Mouse (Mus musculus) bone marrow macrophage, adult 2 months (primary cell): Measurements from ENCODE around the gene Lgals4. TPM values are rescaled to one million over a fixed set of nuclear protein-coding genes. Genes with fewer than 3 reads are reported as not detected.
A peak's percentile ranks its signal among the peaks of the same experiment; 100 is the strongest.

Source experiments
- H3K27ac ChIP-seq: 2 replicates; pipeline ENCODE4 v1.5.1; 2012; ENCODE audit warnings: low read depth, low read length; ENCODE audit not compliant: insufficient read depth
- H3K4me1 ChIP-seq: 2 replicates; pipeline ENCODE4 v1.6.1; 2012; ENCODE audit warnings: low read length; ENCODE audit not compliant: control insufficient read depth, insufficient read depth
- H3K4me3 ChIP-seq: 2 replicates; pipeline ENCODE4 v1.5.1; 2012; ENCODE audit warnings: mild to moderate bottlenecking, low read length, moderate library complexity; ENCODE audit not compliant: insufficient read depth
- CTCF ChIP-seq: IDR thresholded peaks from 2 replicates; pipeline ENCODE4 v1.5.1; 2012; ENCODE audit warnings: low read depth, mild to moderate bottlenecking, low read length, moderate library complexity
- POLR2A ChIP-seq: IDR thresholded peaks from 2 replicates; pipeline ENCODE4 v1.6.1; 2012; ENCODE audit warnings: mild to moderate bottlenecking, low read depth, low read length, borderline replicate concordance
- polyA plus RNA-seq: library from polyadenylated mRNA; stranded (reverse); fragments of >200 nt; gene quantifications from 2 replicates; pipeline ENCODE4 v1.2.4, GENCODE M21; 2012; ENCODE audit not compliant: missing spikeins, insufficient read depth, insufficient read length

Lgals4 gene
- polyA plus RNA-seq, 1 experiment: 2.8 TPM

DNA sequence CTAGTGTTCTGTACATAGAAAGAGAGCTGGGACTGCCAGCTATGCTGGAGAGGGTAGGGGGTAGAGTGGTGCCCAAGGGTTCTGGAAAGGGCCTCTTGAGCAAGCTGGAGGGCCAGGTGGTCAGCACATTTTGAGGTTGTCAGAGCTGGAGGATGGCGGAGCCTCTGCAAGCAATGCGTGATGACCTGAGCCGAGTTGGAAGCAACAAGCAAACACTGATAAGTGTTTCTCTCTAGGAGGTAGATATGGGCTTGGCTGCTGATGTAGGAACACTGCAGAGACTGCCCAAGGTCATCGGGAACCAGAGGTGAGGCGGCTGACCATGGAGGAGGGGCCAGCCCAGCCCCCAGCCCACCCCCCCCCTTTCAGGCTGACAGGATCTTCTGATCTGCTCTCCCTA, 2.7 kb upstream of the Lgals4 start:
- Histone ChIP-seq H3K27ac (no peak overlapping the region), H3K4me1 (peaks cover 23% of the 10 kb centered on the region), H3K4me3 (no peak overlapping the region)
- TF ChIP-seq POLR2A (no peak), CTCF (no peak)

DNA sequence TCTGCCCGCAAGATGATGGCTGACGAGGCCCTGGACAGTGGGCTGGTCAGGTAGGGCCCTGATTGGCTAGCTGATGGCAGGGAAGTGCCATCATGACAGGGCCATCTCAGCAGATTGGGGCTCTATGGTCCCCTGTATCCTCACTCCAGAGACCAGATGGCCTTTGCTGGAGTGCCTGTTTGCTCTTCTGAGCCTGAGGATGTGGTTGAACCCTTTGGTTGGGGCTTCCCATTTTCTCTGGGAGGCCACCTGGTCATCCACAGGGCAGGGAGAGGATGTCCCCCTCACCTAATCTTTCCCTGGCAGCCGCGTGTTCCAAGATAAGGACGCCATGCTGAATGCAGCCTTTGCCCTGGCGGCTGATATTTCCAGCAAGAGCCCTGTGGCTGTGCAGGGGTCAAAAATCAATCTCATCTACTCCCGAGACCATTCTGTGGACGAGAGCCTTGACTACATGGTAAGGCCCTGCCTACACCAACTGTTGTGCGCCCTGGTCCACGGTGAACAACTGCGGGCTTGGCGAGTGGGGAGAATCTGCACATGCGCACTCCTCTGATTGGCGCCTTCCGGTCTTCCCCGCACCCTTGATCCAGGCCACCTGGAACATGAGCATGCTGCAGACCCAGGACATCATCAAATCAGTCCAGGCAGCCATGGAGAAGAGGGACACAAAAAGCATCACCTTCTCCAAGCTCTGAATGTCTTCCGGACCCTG, 2.1 kb upstream of the Lgals4 start:
- H3K27ac ChIP-seq: no peak overlapping the region
- TF ChIP-seq CTCF (no peak), POLR2A (no peak)
- no peak overlapping the region for H3K4me3 ChIP-seq
- peaks cover 19% of the 10 kb centered on the region for H3K4me1 ChIP-seq

DNA sequence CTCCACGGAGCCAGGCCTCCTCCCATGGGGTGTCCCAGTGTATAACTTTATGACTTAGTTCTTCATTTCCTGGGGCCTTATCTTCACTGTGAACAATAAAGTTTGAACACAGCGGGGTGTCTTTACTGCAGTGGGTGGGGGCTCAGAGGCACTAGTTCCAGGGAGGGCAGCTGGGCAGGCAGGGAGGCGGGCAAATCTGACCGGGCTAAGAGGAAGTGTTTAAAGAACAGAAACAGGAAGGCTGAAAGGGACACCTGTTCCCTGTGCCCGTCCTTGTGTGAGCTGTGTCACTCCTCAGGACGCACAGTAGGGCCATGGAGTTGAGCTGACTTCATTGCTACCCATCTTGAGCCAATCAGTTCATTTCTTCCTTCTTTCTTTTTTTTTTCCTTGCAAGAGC, 1.5 kb upstream of the Lgals4 start:
- Histone ChIP-seq H3K4me3 (no peak overlapping the region), H3K27ac (0 out of 2 replicates have a peak overlapping the region, but pooled peaks have one; percentile 4), H3K4me1 (peaks cover 18% of the 10 kb centered on the region)
- TF ChIP-seq CTCF (no peak), POLR2A (no peak)

DNA sequence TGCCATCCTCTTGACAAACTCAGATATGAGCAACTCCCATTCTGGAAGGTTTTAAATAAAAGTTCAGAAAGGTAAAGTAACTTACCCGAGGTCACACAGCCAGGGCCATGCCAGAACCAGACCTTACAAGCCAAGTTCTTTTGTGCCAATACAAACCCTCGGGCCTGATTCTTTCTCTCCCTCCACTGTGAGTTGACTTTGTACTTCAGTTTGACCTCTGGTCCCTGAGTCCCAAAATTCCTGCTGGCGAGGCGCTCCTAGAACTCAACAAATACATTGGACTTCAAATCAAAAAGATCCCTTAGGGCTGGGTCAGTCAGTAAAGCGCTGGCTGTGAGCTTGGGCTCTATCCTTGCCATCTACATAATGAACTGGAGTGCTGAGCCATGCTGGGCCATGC, 3.3 kb downstream of the Lgals4 start:
- H3K4me3 ChIP-seq: no peak overlapping the region
- TF ChIP-seq POLR2A (no peak), CTCF (no peak)
- H3K4me1 ChIP-seq: peaks cover 7% of the 10 kb centered on the region
- no peak overlapping the region for H3K27ac ChIP-seq

DNA sequence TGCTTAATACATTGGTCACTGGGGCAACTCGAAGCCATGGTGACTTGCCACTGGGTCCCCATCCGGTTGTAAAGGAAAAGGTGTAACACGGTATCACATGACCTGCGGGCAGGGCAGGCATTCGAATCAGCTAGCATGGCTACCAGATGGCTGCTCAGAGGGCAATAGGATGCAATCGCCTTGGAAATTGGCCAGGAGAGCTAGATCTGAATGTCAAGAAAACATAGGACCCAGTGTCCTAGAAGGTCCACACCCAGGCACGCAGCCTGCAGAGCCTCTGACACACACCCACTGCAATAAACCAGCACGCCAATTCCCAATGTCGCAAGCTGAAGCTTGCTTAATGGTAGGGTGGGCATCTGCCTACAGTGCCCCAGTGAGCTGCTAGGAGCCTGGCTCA, 4.7 kb downstream of the Lgals4 start:
- no peak overlapping the region for H3K27ac ChIP-seq
- H3K4me3 ChIP-seq: no peak overlapping the region
- TF ChIP-seq CTCF: no peak
- no peak for TF ChIP-seq POLR2A
- H3K4me1 ChIP-seq: no peaks in the 10 kb centered on the region

DNA sequence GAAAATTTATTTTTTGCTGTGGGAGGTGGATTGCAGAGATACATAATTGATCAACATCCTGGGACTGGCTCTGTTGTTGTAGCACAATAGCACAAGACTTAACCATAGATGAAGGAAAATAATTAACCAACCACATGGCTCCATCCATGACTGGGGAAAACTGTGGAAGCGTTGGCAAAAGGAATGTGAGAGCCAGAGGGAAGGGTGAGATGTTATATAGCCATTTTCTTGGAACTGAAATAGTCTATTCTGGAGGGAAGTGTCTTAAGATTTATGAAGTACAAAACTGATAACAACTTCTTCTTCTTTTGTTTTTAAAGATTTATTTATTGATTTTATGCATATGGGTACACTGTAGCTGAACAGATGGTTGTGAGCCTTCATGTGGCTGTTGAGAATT, 13.6 kb downstream of the Lgals4 start:
- TF ChIP-seq CTCF (no peak), POLR2A (no peak)
- no peak overlapping the region for H3K27ac ChIP-seq
- no peaks in the 10 kb centered on the region for H3K4me1 ChIP-seq
- no peak overlapping the region for H3K4me3 ChIP-seq

DNA sequence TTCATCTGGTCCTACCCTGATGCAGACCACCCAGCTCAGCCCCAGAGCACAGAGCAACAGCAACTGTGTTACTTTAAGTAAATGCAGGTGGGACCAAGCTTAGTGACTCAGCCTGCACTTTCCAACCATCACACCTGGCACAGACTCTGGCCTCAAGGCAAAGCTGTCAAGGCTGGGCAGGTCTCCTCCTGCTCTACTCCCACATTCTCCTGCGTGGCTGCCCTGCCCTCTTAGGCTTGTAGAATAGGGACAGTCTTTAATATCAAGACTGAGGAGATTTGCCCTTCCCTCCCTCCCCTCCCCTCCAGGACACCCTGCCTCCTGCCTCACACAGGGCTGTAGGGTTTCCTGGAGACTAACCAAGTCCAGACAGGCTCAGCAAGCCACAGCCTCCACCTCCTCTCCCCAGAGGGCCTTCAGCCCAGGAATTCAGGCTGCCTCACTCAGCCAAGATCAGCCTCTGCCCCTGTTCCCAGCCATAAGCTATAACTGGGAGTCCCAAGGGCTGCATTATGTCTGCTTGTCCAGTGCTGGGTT, 16.1 kb downstream of the Lgals4 start:
- TF ChIP-seq POLR2A (no peak), CTCF (no peak)
- Histone ChIP-seq H3K4me3 (no peak overlapping the region), H3K27ac (no peak overlapping the region), H3K4me1 (no peaks in the 10 kb centered on the region)

DNA sequence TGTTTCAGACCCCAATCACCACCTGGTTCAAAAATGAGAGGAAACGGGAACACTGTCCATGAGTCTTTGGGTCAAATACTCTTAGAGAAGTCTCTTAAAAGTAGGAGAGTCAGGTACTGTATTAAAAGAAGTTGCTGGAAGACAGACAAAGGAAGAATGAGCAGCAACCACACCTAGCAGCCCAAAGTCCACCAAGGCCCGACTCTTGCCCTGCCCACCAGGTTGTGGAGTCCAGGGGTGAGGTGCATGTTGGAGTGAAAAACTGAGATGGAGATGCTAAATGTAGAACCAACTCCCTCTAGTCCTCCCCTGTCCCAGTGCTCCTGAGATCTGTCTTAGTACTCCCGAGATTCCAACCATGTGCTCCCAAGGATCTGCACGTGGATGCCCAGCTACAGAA, 17.0 kb downstream of the Lgals4 start:
- Histone ChIP-seq H3K4me3 (no peak overlapping the region), H3K4me1 (no peaks in the 10 kb centered on the region), H3K27ac (no peak overlapping the region)
- no peak for TF ChIP-seq POLR2A
- TF ChIP-seq CTCF: no peak

DNA sequence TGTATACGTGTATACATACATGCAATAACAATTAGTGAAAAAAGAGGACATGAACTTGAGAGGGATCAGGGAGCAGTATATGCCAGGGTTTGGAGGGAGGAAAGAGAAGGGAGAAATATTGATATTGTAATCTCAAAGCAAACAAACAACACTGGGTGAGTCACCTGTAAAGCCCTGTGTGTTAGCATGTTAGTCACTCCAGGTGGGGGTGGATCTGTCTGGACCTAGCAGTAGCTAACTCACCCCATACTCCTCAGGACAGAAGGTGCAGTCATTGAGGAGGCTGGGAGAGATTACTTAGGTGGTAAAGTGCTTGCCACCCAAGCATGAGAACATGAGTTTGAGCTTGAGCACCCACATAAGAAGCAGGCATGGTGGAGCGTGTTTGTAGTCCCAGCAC, 26.3 kb downstream of the Lgals4 start:
- Histone ChIP-seq H3K4me3 (no peak overlapping the region), H3K4me1 (no peaks in the 10 kb centered on the region), H3K27ac (no peak overlapping the region)
- TF ChIP-seq POLR2A: no peak
- no peak for TF ChIP-seq CTCF

DNA sequence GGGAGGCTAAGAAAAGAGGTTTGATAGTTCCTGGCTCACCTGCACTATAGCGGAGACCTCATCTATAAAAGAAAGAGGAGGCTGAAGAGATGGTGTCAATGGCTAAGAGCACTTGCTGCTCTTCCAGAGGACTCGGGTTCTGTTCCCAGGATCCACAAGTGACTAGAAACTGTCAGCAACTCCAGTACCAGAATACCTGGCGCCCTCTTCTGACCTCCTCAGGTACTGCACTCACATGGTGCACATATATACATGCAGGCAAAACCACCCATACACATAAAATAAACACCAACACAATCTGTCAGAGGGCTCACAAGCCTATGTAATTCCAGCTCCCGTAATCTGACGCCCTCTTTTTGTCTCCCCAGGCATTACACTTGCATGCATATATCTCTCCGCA, 27.2 kb downstream of the Lgals4 start:
- Histone ChIP-seq H3K4me1 (peaks cover 5% of the 10 kb centered on the region), H3K4me3 (no peak overlapping the region), H3K27ac (no peak overlapping the region)
- TF ChIP-seq CTCF (no peak), POLR2A (no peak)
